Mouse (Mus musculus): ENCODE measurements around the gene Stap2.

DNA sequence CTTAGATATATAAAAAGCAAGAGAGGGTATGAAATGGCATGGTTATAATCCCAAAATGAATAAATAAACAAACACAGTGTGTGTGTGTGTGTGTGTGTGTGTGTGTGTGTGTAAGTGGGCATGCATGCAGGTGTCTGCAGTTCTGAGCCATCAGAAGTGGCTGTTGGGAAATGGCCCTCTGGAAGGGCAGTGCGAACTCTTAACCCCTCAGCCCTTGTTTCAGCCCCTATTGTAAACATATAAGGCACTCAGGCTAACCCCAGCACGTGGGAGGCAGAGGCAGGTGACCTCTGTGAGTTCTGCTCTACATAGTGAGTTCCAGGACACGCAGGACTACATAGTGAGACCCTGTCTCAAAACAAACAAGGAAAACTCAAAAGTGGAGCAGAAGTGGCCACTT lies 28.1 kb downstream of the Stap2 start:
- TF ChIP-seq CTCF (IDR thresholded peaks at IDR 0.05; ENCODE audit: insufficient read depth, low read length) (no peak), POLR2A (IDR thresholded peaks at IDR 0.05; ENCODE audit: borderline replicate concordance, extremely low read depth, low read depth, low read length) (no peak)

All from lung, adult 2 months (tissue).